Mouse (Mus musculus): ENCODE measurements around the gene Ndufb5.
A peak's percentile ranks its signal among the peaks of the same experiment; 100 is the strongest.
"Not testable (repeated sequence)": the region's sequence is repeated elsewhere in the genome, so short reads cannot be mapped to it uniquely, and the experiment has no call there.

The Ndufb5 gene

DNA sequence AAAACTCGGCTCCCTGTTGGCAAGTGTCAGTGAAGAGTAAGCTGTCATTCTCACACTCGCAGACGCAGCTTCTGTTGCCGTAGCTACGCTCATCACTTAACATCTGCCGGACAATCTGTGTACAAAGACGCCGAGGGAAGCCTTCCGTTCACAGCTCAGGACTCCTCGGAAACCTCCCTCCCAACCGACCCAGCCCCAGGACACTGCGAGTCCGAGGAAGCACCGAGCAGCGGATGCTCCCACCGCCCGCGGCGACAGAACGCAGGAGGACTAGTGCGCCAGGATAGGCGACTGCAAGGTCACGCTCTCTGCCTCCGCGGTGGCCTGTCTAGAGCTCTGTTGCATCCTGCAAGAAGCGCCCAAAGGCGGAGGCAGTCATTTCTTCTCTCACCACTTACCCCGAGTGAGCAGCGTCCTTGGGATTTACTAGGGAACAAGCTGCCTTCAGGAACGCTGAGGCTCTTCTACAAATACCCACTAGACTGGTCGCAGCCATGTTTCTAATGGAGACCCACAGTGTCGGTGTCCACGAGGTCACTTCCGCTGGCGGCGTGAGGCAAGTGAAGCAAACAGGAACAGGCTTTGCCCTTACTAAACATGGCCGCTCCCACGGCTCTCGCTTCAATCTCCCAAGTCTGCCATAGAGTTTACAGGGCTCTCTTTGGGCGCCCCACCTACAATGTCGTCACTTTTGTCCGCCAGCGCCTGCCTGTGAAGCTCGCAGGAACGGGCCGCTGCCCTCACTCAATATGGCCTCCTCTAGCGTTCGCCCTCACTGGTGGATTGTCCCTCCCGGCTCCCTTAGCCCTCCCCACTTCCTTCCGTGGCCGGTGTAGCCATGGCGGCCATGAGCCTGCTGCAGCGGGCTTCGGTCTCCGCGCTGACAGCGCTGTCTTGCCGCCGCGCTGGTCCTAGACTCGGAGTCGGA is at the start of gene Ndufb5:
Ndufb5 (plus strand) TSS at position 747 of the 928 bp plus-strand sequence.
- peak; percentile 39; the same call in 1 of the 2 replicates for TF ChIP-seq GATA4 (IDR thresholded peaks at IDR 0.05; ENCODE audit: insufficient replicate concordance, low read length)

GRCm38 (mm10) chr3:32687156-32687555 is 49.6 kb upstream of the Ndufb5 start:
- TF ChIP-seq GATA4 (IDR thresholded peaks at IDR 0.05; ENCODE audit: insufficient replicate concordance, low read length) = no peak

- peak; percentile 20; the same call in 1 of the 2 replicates for TF ChIP-seq GATA4 (IDR thresholded peaks at IDR 0.05; ENCODE audit: insufficient replicate concordance, low read length)
Observed at GRCm38 (mm10) chr3:32689567-32689999, 47.2 kb upstream of the Ndufb5 start.

DNA sequence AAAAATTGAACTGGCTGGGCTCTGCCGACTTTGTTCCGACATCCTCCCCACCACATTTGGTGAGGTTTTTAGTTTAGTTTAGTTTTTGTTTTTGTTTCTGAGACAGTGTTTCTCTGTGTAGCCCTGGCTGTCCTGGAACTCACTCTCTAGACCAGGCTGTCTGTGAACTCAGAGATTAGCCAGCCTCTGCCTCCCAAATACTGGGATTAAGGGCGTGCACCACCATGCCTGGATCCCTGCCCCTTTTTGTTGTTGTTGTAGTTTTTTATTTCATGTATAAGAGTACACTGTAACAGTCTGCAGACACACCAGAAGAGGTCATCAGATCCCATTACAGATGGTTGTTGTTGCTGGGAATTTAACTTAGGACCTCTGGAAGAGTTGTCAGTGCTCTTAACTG is 46.8 kb upstream of the Ndufb5 start:
- TF ChIP-seq GATA4 (IDR thresholded peaks at IDR 0.05; ENCODE audit: insufficient replicate concordance, low read length) = no peak

DNA sequence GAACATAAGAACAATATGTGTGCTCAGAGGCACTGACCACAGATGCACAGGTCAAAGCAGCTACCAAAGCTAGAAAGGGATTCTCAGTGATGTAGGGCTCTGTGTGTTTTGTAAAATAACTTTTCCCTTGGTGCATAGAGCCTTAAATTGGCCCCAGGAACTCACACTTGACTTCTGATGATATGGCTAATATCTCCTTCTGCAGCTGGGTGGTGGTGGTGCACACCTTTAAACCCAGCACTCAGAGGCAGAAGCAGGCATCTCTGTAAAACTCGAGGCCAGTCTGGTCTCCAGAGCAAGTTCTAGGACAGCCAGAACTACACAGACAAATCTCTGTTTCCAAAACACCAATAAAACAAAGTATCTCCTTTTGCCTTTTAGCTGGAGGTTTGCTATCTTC is 45.9 kb upstream of the Ndufb5 start:
- TF ChIP-seq GATA4 (IDR thresholded peaks at IDR 0.05; ENCODE audit: insufficient replicate concordance, low read length) = no peak

GRCm38 (mm10) chr3:32691841-32692240 is 44.9 kb upstream of the Ndufb5 start:
- TF ChIP-seq GATA4 (IDR thresholded peaks at IDR 0.05; ENCODE audit: insufficient replicate concordance, low read length) = no peak

DNA sequence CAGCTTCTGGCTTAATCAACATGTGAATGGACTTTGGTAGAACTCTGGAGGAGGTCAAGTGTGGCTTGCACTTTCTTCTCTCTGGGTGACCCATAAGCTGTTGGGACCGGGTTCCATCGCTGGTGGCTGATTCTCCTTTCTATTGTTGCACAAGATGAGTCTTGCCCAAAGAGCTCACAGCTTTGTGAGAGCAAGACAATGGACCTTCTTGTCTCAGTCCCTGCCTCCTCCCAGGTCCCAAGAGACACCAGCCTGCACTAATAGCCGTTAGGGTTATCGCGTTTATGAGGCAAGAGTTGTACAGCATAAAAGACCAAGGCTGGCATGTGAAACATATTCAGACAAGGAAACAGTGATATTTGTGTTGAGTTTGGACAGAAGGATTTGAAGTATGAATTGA is 42.6 kb upstream of the Ndufb5 start:
- no peak for TF ChIP-seq GATA4 (IDR thresholded peaks at IDR 0.05; ENCODE audit: insufficient replicate concordance, low read length)

DNA sequence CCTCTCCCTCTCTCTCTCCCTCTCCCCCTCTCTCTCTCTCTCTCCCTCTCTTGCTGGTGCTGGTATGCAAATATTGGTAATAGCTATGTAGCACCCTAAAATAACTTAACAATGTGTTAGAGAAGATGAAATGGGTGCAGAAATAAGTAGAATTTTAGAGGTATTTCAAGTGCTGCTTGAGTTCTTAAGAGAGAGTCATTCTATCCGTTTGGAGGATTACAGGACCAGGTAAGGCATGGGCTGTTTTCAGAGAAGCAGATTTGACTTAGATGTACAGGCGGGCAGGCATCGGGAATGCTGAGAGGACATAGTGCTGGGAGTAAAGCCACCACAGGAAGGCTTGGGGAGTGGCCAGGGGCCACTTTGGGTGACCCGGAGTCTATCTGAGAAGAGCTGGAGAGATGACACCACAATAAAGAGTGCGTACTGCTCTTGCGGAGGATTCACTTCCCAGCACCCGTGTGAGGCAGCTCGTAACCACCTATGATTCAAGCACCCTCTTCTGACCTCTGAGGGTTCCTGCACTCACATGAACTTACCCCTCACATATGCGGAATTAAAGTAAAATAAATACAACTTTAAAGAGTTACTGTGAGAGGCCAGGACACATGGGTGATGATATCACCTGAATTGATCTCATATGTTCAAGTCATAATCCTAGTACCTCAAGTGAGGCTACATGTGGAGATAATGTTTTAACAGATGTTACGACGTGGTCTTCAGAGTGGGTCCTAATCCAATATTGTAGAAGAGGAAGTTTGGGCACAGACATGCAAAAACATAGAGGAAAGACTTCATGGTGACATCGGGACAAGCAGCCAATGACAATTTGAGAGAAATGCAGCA is 41.8 kb upstream of the Ndufb5 start:
- TF ChIP-seq GATA4 (IDR thresholded peaks at IDR 0.05; ENCODE audit: insufficient replicate concordance, low read length) = no peak

DNA sequence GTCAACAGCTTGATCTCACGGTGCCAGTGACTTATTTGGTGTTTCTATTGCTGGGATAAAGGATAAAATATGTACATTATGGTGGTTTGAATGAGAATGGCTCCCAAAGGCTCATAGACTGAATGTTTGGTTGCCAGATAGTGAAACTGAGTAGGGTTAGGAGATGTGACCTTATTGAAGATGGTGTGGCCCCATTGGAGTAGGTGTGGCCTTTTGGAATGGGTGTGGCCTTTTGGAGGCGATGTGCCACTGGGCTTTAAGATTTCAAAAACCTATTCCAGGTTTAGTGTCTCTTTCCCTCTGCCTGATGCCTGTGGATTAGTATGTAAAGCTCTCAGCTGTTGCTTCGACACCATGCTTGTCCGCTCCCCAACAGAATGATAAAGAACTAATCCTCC is 41.2 kb upstream of the Ndufb5 start:
- no peak for TF ChIP-seq GATA4 (IDR thresholded peaks at IDR 0.05; ENCODE audit: insufficient replicate concordance, low read length)

DNA sequence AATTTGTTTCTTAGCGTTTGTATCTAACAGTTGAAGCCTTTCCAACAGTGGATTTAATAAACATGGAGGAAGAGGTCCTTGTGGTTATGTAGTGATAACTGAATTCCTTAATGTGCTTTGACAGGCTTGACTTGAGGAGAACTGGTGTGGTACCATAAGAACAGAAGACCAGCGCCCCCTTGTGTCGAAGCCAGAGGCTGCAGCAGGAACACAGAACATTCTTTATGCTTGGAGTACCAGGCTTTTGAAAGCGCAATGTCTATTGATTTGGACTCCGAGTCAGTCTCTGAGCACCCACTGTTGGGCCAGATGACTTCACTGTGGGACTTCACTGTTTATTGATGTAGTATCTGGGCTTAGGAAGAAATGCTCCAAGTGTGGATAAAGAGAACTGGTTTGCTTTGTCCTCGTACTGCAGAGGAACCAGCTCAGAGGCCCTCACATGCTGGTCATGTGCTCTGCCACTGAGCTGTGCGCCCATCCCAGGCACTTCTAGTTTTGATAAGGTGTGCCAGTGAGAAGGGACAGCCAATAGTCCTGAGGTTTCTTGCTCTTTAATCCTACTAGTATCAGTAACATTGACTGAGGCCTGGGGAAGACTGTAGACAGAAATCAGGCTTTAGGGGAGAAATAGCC is 38.4 kb upstream of the Ndufb5 start:
- no peak for TF ChIP-seq GATA4 (IDR thresholded peaks at IDR 0.05; ENCODE audit: insufficient replicate concordance, low read length)

GRCm38 (mm10) chr3:32705647-32706348 is 31.0 kb upstream of the Ndufb5 start, which contains the start of gene Actl6a:
Actl6a (plus strand) TSS chr3:32706298.
- not testable (repeated sequence) for TF ChIP-seq GATA4 (IDR thresholded peaks at IDR 0.05; ENCODE audit: insufficient replicate concordance, low read length)

- TF ChIP-seq GATA4 (IDR thresholded peaks at IDR 0.05; ENCODE audit: insufficient replicate concordance, low read length) = no peak
Observed at GRCm38 (mm10) chr3:32708052-32708367, 28.8 kb upstream of the Ndufb5 start.

GRCm38 (mm10) chr3:32708368-32709231 is 28.2 kb upstream of the Ndufb5 start:
- no peak for TF ChIP-seq GATA4 (IDR thresholded peaks at IDR 0.05; ENCODE audit: insufficient replicate concordance, low read length)

DNA sequence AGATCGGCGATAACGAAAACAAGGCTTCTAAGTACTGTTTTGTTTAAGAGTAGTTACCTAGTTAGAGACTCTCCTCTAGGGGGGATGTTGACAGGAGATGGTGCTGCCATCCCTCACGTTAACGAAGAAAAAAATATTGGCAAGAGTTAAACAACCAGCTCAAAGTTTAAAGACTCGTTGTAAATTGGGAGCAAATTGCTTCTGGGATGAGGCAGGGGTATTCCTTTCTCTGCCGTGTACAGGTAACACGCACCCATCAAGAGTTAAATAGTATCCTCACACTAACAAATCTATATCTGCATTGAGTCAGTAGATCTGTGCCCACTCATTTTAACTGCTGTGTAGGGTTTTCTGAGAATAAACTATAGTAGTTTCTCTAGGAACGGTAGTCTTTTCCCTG is 27.4 kb upstream of the Ndufb5 start:
- no peak for TF ChIP-seq GATA4 (IDR thresholded peaks at IDR 0.05; ENCODE audit: insufficient replicate concordance, low read length)
